Mouse (Mus musculus) gastrocnemius, postnatal 4 days (tissue): Measurements from ENCODE around the gene Gnpat. TPM values are rescaled to one million over a fixed set of nuclear protein-coding genes. Genes with fewer than 3 reads are reported as not detected.

Source experiments
- DNase-seq, 2 experiments: peaks; one replicate each; pipeline ENCODE4 v3.0.0; 2021 to 2022; ENCODE audit warnings: low spot score in 2 of 2, mixed read lengths in 2 of 2
- long read RNA-seq, 2 experiments: library from polyadenylated mRNA; stranded (forward); transcript quantifications; one replicate each; pipeline ENCODE4 v2.0.0; 2021
- total RNA-seq, 2 experiments: library from RNA; stranded (reverse); gene quantifications; 2 replicates each; pipeline ENCODE4 v1.2.3; 2021

Gnpat gene
- 100 to 1,000 TPM; 108 to 109 TPM for total RNA-seq
- long read RNA-seq, experiment 1, transcript Gnpat-201 (16 exons, 2,984 nt), result major isoform, 101 of 134 reads
- long read RNA-seq, experiment 1, partial matches to known transcripts, result 14 of 134 reads
- long read RNA-seq, experiment 1, other reads (novel, unspliced or antisense), result 19 of 134 reads
- long read RNA-seq, experiment 2, transcript Gnpat-201 (16 exons, 2,984 nt), result major isoform, 140 of 186 reads
- long read RNA-seq, experiment 2, partial matches to known transcripts, result 20 of 186 reads
- long read RNA-seq, experiment 2, other reads (novel, unspliced or antisense), result 25 of 186 reads

DNA sequence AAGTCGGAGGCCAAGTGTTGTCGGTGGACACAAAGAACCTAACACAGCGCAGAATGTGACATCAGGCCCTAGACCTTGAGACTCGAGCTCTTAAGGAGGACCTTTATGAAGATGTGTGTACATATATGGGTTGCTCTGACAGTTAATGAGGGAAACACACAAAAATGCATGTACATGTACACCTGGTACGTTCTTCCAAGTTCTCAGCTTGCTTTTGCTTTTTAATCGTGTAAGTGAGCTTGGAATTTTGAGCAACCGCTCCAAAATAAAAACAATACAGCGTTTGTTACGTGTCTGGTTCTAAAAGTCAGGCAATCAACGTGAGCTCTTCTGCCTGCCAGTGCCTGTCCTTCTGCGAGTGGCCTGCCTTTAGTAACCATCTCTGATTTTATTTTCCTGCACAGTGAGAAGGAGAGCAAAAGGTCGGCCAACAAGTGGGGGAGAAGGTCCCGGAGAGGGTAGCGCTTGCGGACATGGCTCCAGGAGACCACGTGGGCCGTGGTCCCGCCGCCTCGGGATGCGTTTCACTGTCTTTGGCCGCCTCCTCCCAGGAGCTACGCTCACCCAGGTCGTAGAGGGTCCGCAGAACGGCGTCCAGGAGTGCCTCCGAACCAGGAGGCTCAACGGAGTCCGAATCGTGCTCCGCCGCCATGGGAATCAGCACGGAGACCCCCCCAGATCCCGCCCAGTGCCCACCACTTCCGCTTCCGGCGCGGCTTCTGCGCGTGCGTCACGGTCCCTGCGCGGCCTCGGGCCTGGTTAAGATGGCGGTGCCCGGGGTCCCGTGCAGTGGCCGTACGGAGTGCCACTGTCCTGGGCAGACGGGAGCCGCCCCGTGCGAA lies at the start of gene Gnpat, which contains the start of gene 2810004N23Rik:
Gnpat (plus strand) TSS at position 713 of the 842 bp plus-strand sequence.
2810004N23Rik (minus strand) TSS at position 800 of the 842 bp plus-strand sequence.
- DNase-seq, result peak; percentile 90 to 94

GRCm38 (mm10) chr8:124813326-124813725 lies 49.5 kb upstream of the Gnpat start:
- no peak for DNase-seq

DNA sequence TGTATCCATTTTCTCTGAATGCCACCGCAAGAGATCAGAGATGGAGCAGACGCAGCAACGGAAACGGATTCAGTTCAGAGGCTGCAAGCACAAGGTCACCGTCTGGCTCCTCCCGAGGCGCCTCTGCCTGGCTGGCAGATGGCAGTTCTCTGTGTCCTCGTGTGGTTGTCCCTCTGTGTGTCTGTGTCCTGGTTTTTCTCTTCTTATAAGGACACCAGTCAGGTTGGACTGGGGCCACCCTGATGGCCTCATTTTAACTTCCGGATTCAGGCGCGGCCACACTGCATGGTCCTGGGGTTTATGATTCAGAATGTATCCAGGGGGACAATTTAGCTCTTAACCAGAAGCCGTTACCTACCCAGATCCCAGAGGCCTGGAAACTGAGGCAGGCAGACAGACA lies 47.0 kb upstream of the Gnpat start:
- DNase-seq, result no peak

GRCm38 (mm10) chr8:124816866-124817265 lies 46.0 kb upstream of the Gnpat start:
- no peak for DNase-seq

DNA sequence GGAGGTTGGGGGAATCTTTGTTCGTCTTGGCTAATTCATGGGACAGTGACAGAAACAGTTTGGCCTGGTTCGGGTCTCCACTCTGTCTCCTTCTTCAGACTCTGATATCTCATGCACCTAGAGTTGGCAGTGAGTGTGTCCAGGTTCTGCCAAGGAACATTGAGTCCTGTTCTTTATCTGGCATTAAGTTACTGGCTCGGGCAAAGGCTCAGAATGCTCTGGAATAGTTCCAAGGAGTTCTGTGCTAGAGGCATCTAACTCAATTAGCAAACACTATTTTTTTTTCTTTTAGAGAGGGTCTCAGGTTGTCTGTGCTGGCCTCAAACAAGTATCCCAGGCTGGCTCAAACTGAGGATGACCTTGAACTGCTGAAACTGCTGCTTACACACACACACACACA lies 45.5 kb upstream of the Gnpat start:
- DNase-seq, result no peak

DNA sequence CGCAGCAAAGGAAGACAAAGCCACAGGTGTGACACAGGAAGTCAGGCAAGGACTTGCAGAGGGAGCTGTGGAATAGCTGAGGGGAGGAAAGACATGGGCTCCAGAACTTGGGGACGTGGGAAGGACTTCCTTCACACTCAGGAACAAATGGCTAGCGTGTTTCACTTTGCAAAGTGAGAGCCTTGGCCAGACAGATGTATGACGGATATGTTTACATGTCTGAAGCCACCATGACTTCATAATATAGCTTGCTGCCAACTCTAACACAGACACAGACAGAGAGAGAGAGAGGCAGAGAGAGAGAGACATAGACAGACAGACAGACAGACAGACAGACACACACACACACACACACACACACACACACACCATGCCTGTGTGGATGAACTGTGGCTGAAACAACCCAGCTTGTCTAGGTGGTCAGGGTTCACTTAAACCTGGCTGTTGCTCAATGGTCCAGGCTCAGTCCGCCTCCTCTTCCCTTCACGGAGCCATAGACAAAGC lies 43.2 kb upstream of the Gnpat start:
- no peak for DNase-seq

DNA sequence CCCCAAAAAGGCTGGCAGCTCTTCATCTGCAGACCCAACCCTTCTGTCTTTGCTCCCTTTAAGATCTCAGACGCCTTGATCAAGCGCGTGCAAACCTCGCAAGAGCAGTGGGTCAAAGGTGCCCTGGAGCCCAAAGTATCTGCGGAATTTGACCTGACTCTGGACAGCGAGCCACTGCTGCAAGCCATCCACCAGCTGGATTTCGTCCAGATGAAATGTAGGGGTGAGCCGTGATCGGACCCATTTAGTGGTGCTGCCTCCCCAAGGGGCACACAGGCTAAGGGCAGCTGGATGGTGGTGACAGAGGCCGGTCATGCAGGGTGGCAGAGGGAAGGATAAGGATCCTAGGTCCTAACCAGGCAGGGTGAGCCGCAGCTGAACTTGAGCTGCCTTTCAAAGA lies 42.7 kb upstream of the Gnpat start:
- DNase-seq, result no peak

GRCm38 (mm10) chr8:124823497-124823896 lies 39.3 kb upstream of the Gnpat start:
- no peak for DNase-seq

GRCm38 (mm10) chr8:124826658-124827057 lies 36.2 kb upstream of the Gnpat start:
- no peak for DNase-seq

DNA sequence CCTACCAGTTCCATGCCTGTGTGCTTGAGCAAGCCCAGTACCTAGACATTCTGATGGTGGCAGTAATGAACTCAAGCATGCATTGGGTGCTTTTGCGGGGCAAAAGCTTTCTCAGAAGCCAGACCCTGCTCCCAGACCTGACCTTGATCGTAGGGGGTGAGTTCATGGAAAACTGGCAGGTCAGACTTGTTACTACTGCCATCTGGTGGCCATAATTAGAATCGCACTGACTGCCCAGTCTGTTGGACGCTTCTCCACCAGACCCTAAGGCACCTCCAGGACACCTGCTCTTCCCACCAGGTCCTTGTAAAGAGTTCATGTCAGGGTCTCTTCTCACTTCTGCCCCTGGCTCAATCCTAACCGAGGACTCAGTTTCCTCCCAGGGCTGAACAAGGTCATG lies 35.4 kb upstream of the Gnpat start:
- DNase-seq, result peak in 1 of 2 experiments; percentile 46

GRCm38 (mm10) chr8:124828561-124829240 lies 34.1 kb upstream of the Gnpat start:
- DNase-seq, result no peak

DNA sequence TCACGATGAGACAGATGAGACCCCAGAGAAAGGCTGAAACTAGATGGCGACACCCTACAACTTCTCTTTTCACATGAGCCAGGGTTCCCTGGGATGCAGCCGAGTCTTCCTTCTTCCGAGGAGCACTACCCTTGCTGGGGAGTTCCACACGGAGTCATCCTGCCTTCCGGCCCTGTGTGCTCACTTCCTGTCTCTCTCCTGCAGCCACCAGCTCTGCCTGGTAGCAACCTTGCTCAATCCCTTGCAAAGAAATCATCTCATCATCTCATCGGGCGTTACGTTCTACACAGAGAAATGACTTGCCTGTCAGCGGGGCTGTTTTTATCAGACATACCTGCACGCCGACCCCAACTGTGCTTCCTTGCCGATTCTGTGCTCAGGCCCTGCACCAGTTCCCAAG lies 32.8 kb upstream of the Gnpat start:
- no peak for DNase-seq

- DNase-seq, result no peak
Observed at GRCm38 (mm10) chr8:124831531-124831930, 31.3 kb upstream of the Gnpat start.

- DNase-seq, result no peak
Observed at GRCm38 (mm10) chr8:124831941-124832340, 30.9 kb upstream of the Gnpat start.

GRCm38 (mm10) chr8:124833430-124834205 lies 29.2 kb upstream of the Gnpat start:
- DNase-seq, result no peak

DNA sequence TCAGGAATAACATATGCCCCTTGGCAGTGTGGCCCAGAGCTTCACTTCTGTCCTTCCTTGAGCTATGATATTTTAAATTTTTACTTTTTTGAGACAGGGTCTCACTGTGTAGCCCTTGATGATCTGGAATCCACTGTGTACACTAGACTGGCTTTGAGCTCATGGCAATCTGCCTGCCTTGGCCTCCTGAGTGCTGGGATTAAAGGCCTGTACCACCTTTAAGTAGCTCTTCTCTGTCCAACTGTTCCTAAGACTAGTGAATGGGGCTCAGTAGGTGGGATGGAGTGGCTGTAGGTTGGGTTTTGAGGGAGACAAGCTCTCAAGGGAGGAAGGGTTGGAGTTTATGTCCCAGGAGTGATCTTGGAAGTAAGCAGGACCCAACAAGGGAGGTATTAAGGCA lies 27.0 kb upstream of the Gnpat start:
- DNase-seq, result no peak

DNA sequence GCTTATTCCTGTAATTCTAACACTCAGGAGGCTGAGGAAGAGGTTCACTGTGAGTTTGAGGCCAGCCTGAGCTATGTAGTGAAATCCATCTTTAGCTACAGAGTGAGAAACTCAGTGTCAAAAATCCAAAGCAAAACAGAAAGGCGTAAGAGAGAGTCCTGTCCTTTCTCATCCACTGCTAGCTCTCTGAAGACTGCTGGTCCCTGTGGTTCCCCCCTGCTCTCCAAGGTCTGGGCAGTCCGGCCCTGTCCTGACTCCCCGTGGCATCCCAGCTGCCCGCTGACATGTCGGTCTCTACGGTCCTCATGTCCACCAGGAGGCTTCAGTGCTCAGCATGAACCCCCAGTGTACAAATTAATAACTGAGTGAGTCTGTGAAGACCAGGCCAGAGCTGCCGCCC lies 26.6 kb upstream of the Gnpat start:
- DNase-seq, result no peak

- no peak for DNase-seq
Observed at GRCm38 (mm10) chr8:124836907-124837306, 25.9 kb upstream of the Gnpat start.

GRCm38 (mm10) chr8:124837956-124838355 lies 24.9 kb upstream of the Gnpat start:
- DNase-seq, result no peak

- DNase-seq, result no peak
Observed at GRCm38 (mm10) chr8:124839371-124839770, 23.5 kb upstream of the Gnpat start.

- no peak for DNase-seq
Observed at GRCm38 (mm10) chr8:124840900-124841299, 21.9 kb upstream of the Gnpat start.
